Mouse (Mus musculus) ovary, postnatal 14 days (tissue): ENCODE measurements around the gene Tmod2.
"Not testable (repeated sequence)": the region's sequence is repeated elsewhere in the genome, so short reads cannot be mapped to it uniquely, and the experiment has no call there.

Experiments
- DNase-seq: peaks from one replicate; pipeline ENCODE4 v3.0.0; 2022; ENCODE audit warnings: low spot score

Tmod2 gene

DNA sequence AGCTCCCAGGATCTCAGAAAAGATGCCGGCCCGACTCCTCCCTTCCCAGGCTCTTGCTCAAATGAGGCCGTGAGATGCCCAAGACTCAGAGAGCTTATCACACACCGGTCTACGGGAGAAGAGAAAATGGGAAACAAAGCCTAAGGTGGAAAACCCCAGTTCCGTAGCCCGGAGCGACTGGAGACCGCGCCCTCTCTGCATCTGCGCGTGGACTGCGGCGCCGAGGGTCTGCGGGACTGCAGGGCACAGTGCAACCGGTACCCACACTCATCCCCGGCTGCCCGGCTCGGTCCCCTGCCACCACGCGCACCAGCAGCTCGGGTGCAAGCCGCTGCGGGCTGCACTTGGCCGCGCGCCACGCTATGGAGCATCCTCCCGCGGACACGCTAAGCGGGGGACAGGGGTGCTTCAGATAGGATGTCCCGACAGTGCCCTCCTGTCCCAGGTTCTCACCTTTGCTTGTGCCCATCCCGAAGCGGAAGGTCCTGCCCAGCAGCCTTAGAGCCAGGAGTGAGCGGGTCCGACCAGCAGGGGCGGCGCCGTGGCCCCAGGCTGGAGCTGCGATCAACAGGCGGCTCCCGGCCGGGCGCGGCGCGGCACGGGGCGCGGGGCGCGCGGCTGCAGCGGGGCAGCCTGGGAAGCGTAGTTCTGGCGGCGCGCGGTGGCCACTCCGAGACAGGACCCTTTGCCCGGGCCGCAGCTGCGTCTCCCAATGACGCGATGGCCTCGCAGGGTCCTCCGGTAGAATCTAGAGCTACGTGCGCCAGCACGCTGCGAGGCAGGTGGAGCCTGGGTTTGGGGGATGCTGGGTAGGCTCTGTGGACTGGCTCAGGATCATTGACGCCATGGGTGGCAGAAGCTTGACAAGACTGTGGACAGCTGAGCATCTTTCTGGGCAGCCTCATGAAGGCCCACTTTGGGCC lies at the start of gene Tmod2:
Gene Tmod2, minus strand, starts transcription at position 755 of the 923 bp plus-strand sequence.
- DNase-seq = peak; percentile 30

DNA sequence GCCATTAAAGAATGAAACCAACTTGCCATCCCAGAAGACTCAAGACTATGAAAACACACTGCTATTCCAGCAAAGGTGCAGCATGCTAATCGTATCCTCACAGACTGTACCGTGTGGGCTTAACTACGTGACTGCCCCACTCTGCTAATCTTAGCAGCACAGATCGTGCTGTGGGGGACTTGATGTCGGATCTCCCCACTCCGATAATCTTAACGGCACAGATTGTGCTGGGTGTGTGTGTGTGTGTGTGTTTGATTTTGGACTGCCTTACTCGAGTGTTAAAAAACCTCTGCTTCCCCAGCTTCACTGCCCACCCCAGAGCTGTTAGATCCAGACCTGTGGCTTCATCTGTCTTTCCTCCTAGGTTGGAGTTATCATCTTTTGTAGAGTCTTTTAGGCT lies 49.8 kb upstream of the Tmod2 start:
- no peak for DNase-seq

DNA sequence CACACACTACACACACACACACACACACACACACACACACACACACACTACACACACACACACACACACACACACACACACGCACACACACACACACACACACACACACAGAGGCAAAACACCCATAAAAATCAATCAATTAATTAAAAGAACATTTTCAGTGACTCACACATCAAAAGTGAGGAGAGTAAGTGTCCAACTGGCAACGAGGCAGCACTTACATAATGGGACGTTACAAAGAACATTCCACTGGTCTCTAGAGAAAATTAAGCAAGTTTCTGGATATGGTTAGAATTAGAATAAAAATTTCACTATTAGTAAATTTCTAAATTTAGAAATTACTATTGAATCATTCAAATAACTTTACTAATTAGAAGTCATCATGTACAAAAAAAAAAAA lies 45.3 kb upstream of the Tmod2 start:
- DNase-seq = not testable (repeated sequence)

DNA sequence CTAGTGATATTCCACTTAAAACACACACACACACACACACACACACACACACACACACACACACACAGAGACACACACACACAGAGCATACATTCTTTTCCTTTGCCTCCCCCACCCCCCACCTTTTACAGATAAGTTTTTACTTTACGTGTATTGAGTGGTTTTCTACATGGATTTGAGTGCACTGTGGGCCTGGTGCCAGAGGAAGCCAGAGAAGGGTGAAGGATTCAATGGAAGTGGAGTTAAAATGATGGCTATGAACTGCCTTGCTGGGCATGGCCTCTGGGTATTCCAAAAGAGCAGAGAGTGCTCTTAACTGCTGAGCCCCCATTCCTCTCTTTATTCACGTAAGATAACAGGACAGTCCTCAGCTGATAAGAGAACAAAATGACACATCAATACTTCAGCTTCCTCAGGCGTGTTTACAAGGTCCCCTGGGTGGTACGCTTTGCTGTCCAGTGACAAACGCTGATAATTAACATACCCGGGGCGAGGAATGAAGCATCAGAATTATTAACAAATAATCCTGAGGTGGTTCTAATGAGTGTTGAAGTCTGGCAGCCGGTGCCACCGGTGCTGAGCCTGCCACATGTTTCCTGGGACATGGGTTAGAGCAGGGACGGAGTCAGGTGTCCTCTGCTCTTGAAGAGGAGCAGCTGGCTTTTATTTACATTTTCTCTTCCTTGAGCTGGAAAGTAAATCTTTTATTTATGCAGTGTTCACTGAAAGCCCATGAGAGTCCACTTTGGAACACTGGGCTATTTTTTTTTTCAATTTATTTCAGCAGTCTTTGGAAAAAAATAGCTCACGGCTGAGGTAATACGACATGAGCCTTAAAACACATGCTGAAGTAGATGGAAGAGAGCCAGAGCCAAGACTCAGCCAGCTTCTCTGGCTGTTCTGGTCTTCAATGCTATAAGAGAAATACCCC lies 43.1 kb upstream of the Tmod2 start:
- no peak for DNase-seq

DNA sequence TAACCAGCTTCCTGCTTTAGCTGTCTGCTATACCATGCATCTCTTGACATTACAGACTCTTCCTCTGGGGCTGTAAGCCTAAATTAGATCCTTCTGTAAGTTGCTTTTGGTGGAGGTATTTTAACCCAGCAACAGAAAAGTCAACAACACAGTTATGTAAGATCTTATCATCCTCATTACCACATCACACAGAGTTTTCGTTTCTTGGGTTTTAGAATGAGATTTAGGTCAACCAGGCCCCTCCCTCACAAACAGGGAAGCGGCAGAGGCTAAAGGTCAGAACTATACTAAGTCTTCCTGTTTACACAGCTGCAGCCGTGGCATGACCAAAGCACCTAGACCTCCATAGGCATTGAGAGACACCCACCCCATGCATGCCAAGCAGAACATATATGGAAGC lies 34.3 kb upstream of the Tmod2 start:
- DNase-seq = no peak

DNA sequence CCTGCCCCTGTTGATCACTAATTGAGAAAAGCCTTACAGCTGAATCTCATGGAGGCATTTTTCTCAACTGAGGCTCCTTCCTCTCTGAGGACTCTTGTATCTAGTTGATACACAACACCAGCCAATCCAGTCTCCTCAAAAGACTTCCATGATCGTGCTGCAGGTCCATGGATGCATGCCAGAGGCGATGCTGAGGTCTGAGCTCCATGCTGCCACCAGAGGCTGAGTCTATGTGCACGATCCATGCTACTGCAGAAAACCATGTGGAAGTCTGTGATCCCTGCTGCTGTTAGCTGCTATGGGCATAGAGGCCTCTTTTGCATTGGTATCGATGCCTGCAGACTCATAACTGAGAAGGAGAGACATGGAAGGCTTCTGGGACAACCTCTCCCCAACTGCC lies 23.1 kb upstream of the Tmod2 start:
- no peak for DNase-seq

DNA sequence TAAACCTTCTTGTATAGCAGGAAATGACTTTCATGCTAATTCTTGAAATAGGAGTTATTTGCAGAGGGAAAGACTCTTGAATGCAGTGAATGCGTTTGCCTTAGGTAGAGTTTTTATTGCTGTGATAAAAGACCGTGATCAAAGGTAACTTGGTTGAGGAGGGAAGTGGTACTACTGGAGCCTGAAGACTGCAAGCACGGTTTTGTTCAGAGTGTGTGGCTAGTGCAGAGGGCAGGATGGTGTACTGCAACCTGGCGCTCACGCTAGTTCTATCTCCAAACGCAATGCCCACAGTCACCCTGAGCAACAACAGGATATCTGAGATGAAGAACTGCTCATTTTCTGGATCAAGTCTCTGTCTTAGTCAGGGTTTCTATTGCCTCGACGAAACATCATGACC lies 22.5 kb upstream of the Tmod2 start:
- no peak for DNase-seq

DNA sequence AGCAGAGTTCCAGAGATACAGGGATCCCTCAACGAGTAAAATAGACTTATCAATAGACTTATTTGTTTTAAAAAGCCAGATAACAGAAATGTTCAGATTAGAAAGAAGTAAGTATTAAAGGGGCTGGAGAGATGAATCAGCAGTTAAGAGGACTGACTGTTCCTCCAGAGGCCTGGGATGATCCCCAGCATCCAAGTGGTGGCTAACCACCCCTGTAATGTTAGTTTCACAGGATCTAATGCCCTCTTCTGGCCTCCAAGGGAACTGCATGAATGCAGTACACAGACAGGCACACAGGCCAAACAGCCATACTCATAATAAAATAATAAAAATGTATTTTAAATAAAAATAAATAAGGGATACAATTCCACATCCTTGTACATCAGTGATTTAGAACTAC lies 21.8 kb upstream of the Tmod2 start:
- DNase-seq = no peak

DNA sequence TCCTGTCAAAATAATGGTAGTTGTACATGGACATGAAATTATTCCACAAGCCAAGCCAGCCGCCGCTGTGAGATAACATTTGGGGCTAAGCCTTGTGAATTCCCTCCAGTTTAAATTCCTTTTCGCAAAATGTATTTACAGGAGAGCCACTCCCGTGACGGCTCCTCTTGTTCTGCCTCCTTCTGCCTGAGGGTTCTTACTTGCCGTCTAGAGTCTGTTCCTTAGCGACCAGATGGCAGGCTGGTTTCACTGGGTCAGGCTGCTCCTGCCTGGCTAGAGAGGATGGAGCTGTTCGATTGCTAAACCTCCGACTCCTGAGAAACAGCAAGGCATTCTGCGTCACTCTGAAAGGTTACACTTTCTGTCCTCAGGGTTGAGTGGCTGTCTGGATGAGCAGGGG lies 21.0 kb upstream of the Tmod2 start:
- DNase-seq = no peak

DNA sequence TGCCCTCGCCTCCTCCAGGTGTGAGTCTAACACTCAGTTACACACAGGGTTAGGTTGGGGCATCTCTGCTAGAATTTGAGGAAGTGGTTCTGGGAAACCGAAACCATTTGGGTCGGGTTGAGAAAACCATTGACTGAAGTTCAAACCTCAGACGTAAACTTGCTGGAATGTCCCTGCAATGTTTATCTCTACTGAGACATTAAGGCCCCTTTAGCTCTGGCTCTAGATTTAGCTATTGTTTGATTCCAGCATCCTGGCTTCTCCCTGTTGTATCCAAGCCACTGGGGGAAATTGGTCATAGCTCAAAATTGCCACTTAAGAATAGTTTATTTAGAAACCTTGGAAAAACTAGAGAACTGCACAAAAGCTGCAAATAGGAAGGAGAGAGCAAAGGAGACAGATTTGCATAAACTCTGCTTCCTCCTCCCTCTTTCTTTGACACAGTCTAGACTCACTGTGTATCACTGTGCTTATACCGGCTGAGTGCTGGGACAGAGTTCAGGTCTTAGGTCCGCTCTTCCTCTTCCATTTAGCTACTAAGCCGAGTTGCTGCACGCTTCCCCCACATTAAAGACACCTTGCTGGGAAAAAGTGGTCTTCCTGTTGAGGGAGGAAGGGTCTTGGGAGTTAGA lies 19.8 kb upstream of the Tmod2 start:
- no peak for DNase-seq

DNA sequence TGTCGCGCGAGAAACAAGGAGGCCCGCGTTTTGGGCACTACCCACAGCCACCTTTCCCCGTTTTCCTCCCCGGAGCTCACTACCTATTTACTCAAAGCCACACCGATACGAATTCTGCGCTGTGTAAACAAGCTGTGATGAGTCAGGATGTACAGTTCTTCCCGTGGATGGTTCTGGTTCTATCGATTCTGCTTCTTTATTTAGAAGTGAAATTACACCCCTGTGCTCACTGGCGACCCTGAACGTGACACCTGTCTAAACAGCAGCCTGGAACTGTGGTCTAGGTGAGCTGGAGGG lies 15.1 kb upstream of the Tmod2 start:
- DNase-seq = no peak

DNA sequence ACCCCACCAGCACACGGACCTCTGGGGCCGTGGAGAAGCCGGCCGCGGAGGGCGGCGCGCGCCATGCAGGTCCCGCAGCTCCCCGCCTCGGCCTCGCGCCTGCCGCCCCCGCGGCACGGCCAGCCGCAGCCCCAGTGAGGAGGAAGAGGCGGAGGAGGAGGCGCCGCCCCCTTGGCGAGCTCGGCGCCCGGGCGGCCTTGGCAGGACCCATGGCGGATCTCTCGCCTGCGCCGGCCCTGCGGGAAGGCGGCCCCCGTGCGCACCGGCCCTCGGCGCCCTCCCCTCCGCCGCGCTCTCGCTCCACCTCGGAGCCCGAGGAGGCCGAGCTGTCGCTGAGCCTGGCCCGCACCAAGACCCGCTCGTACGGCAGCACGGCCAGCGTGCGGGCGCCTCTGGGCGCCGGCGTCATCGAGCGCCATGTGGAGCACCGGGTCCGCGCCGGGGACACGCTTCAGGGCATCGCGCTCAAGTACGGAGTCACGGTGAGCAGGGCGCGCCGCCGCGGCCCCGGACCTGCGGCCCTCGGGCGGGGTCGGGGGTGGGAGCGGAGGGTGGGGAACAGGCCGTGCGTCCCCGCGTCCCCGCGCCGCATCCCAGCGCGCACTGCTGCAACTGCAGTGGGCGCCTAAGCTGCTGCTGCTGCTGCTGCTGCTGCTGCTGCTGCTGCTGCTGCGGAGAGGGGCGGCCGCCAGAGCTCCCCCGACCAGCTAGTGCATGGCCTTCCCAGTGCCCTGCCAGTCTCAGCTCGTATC lies 14.6 kb upstream of the Tmod2 start, which contains the start of gene Lysmd2:
Gene Lysmd2, plus strand, starts transcription at position 186 of the 752 bp plus-strand sequence.
- DNase-seq = peak; percentile 71

DNA sequence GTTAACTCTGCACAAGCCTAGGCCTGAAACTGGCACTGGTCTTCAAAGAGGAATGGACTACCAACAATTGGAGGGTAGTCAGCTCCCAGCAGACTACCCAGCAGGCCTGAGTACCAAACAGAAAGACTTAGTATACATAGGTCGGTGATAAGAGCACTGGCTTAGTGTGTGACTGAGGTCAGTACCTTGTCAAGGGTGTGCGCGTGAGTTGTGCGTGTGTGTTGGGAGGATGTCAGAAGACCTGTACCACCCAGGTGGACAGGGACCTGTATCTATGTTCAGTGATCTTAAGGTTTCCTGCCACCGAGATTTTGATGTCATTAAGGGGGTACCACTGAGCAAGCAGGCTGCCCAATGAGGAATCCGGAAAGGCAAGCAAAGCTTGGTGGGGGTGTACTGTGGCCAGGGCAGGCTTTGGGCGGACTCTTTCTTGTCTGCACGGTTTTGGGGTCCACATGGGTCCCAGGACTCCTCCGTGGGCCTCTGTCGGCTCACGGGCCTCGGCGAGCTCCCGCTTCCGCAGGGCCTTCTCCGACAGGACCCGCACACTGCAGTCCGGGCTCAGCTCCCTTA lies 13.9 kb upstream of the Tmod2 start:
- no peak for DNase-seq

DNA sequence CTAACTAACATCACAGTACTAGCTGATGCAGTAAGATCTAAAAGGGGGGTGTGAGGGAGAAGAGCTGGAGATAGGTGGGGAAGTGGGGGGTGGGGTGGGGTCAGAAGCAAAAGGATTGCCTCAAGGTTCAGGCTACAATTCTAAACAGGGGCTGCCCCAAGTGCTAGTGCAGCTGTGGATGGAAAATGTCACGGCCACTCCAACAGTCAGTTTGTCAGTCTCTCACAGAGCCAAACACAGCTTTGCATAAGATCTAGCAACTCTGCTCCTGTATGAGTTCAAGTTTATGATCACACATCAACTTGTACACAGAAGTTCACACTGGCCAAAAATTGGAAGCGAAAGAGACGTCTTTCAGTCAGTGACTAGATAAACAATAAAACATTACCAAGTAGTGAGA lies 10.3 kb upstream of the Tmod2 start:
- no peak for DNase-seq

DNA sequence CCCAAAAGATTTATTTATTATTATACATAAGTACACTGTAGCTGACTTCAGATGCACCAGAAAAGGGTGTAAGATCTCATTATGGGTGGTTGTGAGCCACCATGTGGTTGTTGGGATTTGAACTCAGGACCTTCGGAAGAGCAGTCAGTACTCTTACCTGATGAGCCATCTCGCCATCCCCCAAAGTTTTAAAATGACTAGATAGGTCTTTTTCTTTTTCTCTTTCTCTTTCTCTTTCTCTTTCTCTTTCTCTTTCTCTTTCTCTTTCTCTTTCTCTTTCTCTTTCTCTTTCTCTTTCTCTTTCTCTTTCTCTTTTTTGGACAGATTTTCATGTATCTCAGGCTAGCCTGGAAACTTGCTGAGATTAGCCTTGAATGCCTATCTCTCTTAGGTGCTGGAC lies 8.6 kb upstream of the Tmod2 start:
- DNase-seq = not testable (repeated sequence)

DNA sequence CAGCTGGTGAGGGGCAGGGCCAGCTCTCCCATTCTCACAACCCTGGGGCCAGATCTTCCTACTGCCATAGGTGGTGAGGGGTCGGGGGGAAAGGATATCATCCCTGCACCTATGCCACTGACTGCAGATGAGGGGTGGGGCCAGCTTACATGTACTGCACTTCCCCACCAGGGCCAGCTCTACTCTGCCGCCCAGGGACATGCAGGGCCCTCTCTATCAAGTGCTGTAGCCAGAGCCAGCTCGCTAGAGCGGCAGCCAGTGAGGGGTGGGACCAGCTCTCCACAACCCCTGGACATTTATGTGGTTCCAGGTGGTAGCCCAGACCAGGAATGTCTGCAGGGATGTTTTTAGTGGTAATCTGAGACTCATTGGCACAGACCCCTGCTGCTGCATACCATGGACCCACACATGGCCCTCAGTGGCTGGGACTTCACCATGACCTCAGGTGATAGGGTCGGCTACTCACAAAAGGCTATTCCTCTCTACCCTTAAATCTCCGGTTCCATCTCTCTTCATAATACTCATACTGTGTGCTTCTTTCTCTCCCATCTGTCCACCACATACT lies 7.8 kb upstream of the Tmod2 start:
- no peak for DNase-seq

DNA sequence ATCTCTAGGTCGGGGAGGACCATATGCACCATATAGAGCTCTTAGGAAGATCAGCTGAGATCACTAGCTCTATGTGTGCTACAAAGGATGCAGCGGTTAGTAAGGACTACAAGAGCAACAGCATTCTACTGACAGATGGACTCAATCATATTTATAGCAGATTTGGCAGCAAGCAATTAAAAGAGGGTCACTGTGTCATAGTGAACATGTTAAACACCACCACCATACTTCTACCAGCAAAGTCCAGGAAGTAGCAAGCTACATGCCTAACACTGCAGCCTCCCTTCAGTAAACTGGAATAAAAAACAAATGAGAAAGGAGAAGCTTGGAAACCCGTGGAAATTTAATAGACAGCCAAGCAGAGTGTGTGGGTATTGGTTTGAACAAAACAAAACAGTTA lies 5.4 kb upstream of the Tmod2 start:
- no peak for DNase-seq

DNA sequence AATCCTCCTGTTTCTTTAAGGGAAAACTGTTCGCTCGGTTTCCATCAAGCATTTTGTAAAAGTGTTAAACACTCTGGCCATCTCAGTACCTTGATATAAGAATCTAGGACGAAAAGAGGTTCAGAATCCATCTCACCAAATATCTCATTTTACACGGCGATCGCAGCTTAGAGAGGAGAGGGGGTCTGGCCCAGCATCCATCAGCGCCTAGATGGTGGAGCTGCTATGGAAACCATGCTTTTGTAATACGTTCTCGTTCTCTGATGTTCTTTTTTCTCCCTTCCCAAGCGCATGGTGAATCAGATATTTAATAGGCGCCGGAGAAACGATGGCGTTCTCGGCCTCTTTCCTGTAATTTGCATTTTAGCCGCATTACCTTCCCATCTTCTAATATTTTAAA lies 1.2 kb downstream of the Tmod2 start:
- DNase-seq = no peak

DNA sequence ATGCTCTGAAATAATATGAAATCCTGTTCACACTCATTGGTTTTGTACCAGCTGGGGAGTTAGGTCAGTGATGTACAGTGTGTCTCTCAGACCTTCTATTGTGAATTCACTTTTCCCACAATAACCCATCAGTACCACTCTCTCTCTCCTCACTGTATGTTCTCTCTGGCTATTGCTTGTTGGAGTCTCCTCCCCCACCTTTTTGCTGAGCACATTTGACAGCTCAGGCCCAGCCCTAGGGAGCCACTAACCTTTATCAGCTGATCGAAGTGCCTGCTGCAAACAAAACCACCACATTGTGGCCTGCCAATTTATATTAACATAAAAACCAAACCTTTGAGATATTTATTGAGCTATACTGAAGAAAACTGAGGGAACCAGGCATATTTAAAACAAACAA lies 1.6 kb downstream of the Tmod2 start:
- no peak for DNase-seq

DNA sequence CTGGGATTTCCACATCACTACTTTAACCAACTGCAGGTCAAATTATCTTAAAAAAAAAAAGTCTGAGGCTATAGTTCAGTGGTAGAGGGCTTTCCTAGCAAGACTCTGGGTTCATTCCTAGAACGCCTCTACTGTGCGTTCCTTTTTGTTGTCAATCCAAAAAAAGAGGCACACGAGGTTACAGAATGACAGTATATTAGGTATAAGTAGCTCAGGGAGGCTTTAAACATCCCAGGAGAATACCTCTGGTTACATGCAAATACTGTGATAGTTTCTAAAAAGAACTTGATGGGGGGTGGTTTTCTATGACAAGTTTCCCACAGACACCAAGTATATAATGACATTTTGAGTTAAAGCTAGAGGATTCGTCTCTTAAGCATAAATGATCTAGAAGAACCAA lies 3.6 kb downstream of the Tmod2 start:
- DNase-seq = no peak

DNA sequence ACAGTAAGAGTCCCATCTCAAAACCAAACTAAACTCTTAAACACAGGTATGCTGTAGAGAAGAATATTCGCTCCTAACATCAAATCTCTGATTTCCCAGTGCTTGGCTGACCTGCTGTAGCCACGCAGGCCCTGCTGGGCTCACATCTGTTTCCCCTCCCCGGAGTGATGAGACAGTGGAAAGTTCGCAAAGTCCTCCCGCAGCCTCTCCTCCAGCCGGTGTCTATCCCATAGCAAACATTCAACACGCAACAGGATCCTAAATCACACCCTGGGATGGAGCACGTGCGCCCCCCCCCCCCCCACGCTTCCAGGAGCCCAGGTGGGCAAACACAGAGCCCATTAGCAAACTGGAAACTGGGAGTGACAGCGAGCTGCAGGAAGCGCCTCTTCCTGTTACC lies 9.6 kb downstream of the Tmod2 start:
- no peak for DNase-seq
